Mouse (Mus musculus) neutrophil, adult 5-6 weeks (primary cell): ENCODE data around the gene Gm9964. TPM values are rescaled to one million over a fixed set of nuclear protein-coding genes. Genes with fewer than 3 reads are reported as not detected.
"Not testable (repeated sequence)": the region's sequence is repeated elsewhere in the genome, so short reads cannot be mapped to it uniquely, and the experiment has no call there.

Source experiments
- ATAC-seq: fragments of 151-379, 151-347 bp; 2 replicates; pipeline ENCODE4 v1.8.0; 2017; ENCODE audit warnings: mild to moderate bottlenecking, moderate TSS enrichment; ENCODE audit not compliant: insufficient number of reproducible peaks, poor library complexity, low FRiP score, severe bottlenecking; ENCODE audit errors: extremely low read depth
- total RNA-seq: library from RNA; stranded (forward); fragments of 200-1000 nt; gene quantifications from 2 replicates; pipeline ENCODE4 v1.2.3, GENCODE M21; 2017

Gm9964 gene
- total RNA-seq, 1 experiment from 2014 or later = not detected

- ATAC-seq = no peak
Observed at GRCm38 (mm10) chr11:79267171-79267570, 29.5 kb downstream of the Gm9964 start.

GRCm38 (mm10) chr11:79264376-79264775 lies 32.3 kb downstream of the Gm9964 start:
- ATAC-seq = no peak

- not testable (repeated sequence) for ATAC-seq
Observed at GRCm38 (mm10) chr11:79260126-79260525, 36.6 kb downstream of the Gm9964 start.

- no peak for ATAC-seq
Observed at GRCm38 (mm10) chr11:79258738-79259137, 38.0 kb downstream of the Gm9964 start.

GRCm38 (mm10) chr11:79254391-79255098 lies 42.2 kb downstream of the Gm9964 start, which contains the start of gene Wsb1:
Gene Wsb1 (minus strand): TSS chr11:79254671.
- peak; percentile 96 for ATAC-seq

GRCm38 (mm10) chr11:79253542-79254390 lies 42.9 kb downstream of the Gm9964 start:
- ATAC-seq = no peak

- ATAC-seq = no peak
Observed at GRCm38 (mm10) chr11:79252881-79253541, 43.7 kb downstream of the Gm9964 start.

Other genes with a start within 250 kb of the Gm9964 start
- 31.3 and 31.8 TPM in 2 replicates for gene Ksr1, start 150.5 kb downstream of the Gm9964 start, total RNA-seq
- 202 and 207 TPM in 2 replicates for gene Wsb1, start 42.2 kb downstream of the Gm9964 start, total RNA-seq
- 20.9 and 22.3 TPM in 2 replicates for gene Nf1, start 42.8 kb upstream of the Gm9964 start, total RNA-seq
- gene Omg, start 207.2 kb upstream of the Gm9964 start, total RNA-seq = 0.74 and 1.3 TPM in 2 replicates
- 266 and 276 TPM in 2 replicates for gene Evi2b, start 226.9 kb upstream of the Gm9964 start, total RNA-seq
- 26.2 and 27.8 TPM in 2 replicates for gene Evi2, start 233.7 kb upstream of the Gm9964 start, total RNA-seq
- gene Evi2a, start 233.7 kb upstream of the Gm9964 start, total RNA-seq = 131 and 177 TPM in 2 replicates